Mouse (Mus musculus) right cerebral cortex, postnatal 36 days (tissue): ENCODE results near the gene Amfr.

ENCODE experiments used
- DNase-seq, 2 experiments: peaks; one replicate each; pipeline ENCODE4 v3.0.0; 2022; ENCODE audit warnings: low spot score in 2 of 2, mixed read lengths in 1 of 2

Amfr gene

GRCm38 (mm10) chr8:93981679-93982215, 30.9 kb downstream of the Amfr start:
- DNase-seq = no peak

DNA sequence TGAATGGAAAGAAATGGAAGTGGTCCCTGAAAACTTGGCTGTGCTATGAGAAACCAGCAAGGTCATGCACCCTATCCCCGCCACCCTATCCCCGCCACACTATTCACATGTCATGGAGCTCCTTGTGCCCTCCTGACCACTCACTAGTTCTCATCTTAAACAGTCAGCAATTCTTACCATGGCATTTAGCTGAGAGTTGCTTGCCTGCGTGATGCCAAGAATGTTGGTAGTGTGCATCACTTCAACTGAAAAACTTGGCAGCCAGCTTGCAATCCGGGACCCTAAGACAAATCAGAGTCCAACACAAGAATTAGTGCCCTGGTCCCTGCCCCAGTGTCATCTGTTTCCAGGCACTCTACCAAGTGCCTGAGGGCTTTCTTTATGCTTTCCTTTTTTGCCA, 32.5 kb downstream of the Amfr start:
- no peak for DNase-seq

- DNase-seq = no peak
These were observed 36.0 kb downstream of the Amfr start for GRCm38 (mm10) chr8:93976446-93977211.

- no peak for DNase-seq
These were observed 37.3 kb downstream of the Amfr start for GRCm38 (mm10) chr8:93975358-93975757.

DNA sequence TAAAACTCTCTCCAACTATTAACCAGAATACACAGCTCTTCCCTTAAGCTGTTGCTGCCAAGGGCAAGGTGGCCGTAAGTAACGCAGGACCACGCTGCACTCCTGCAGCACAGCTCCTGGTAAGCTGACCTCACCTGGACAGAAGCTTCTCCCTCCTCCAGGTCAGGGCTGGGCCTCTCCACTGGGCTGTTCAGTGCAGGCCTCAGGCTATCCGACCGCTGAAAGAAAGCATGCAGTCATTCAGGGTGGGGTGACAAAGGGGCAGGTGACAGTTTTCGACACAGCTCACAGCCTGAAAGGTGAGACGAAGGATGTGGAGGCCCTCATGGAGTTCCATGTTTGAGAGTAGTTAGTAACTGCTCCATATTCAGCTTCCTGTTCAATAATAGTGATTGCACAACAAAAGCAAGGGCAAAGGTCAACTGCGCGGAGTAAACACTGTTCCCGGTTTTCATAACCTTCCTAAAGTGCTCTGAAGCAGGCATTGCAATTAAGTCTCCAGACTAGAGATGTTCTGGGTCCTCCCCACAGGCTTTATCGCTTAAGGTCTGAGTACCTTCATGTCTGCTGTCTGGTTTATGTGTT, 37.9 kb downstream of the Amfr start:
- DNase-seq = no peak

- no peak for DNase-seq
These were observed 38.7 kb downstream of the Amfr start for GRCm38 (mm10) chr8:93973831-93974375.

- no peak for DNase-seq
These were observed 39.5 kb downstream of the Amfr start for GRCm38 (mm10) chr8:93972971-93973734.

DNA sequence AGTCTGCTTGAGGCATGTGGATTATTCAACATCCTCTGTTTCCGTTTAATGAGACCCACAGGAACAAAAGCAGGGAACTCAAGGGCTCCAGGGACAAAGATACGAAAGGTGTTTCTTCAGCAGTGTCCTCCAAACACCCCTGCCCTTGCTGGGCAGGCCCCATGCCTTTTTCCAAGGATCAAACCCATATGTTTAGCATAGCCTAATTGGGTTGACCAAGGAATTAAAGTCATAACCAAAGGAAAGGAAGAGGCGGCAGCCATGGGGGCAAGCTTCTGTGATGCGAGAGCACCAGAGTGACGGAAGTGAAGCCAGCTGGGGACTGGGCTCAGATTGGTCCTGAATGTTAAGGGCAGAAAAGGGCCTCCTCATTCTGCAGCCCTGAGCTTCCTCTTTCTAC, 40.4 kb downstream of the Amfr start:
- no peak for DNase-seq

- DNase-seq = no peak
These were observed 41.2 kb downstream of the Amfr start for GRCm38 (mm10) chr8:93971451-93971850.

DNA sequence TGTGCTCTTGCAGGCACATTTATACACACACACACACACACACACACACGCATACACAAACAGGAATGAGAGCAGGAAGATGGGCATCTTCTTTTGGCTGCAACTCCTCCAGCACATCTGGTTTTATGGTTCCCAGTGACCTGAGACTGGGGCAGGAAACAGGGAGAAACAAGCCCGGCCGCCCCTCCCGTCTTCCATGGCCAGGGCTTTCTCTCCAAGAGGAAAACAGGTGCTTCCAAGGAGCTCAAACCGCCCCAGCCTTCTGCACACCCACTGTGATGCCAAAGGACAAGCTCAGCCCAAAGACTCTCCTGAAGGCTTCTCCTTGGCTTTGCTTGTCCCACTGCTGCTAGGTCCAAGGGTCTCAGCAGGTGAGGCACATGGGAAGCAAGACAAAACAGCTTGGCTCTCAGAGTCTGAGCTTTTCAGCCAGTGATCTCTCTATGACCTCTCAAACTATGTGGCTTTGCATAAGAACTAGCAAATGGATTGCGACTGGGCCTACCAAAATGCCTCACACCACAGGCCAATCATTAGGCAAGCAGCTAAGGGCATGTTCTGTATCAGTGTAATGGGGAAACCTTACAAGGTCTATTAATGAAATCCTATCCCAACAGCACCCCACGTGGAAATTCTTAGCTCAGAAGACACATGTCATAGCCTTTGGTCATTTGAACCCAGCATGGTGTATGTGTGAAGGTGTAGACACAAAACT, 42.9 kb downstream of the Amfr start:
- DNase-seq = no peak

DNA sequence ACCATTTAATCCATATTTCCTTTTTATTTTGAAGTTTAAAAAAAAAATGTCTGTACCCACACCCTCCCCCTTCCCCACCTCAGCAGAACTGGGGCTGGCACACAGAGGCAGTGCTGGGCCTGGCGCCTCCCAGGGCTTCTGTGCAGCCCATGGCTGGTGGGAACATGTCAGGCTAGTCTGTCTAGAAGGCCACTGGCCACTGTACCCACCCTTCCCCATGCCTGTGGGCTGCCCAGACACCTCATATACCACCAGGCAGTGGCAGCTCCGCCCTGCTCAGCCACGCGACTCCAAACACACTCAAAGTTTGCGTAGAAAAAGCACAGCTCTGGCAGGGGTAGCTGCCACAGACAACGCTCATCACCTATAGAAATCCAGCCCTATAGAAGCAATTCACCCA, 44.3 kb downstream of the Amfr start:
- no peak for DNase-seq

DNA sequence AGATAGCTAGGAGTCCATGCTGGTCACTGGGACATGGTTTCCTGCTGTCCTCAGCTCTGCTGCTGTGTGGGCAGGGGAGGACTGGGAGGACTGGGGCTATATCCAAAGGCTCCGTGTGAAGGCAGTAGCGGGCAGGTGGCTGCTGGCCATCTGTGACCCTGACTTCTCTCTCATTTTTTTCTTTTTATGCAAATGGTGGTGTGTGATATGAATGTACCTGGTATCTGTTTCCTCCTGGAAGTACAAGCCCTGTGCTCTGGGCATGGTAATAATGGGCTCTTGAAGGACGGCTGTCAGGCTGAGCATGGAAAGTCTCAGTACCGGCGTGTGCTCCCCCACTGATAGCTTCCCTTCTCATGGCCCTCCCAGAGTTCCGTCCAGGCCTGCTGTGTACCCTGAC, 51.7 kb downstream of the Amfr start:
- DNase-seq = no peak

DNA sequence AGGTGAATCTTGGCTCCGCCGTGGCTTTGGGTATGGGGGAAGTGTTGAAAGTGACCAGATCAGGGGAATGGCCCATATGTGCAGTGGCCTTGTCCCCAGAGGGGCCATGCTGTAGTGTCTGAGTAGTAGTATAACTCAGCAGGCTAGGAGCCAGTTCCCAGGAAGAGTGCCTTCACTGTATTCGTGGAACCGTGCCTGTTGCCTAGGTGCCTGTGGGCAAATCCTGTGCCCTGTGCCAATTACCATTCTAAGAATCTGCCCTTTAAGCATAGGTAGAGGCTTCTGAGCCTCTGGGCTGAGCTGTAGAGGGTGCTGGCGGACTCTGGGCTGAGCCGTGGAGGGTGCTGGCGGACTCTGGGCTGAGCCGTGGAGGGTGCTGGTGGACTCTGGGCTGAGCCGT, 54.2 kb downstream of the Amfr start:
- no peak for DNase-seq

GRCm38 (mm10) chr8:93952511-93952910, 60.1 kb downstream of the Amfr start:
- no peak for DNase-seq

DNA sequence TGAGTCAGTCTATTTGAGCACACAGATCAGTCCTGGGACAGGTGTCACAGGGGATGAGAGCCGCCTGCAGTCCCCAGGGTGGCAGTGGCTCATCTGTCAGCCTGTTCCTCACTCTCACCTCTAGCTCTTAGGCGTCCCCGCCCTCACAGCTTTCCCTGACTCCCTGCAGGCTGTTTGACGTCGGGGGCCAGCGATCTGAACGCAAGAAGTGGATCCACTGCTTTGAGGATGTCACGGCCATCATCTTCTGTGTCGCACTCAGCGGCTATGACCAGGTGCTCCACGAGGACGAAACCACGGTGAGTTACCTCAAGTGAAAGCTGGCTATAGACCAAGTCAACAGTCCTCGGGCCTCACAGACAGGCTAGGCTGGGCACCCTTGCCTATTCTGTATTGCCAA, 62.5 kb downstream of the Amfr start:
- DNase-seq = no peak

DNA sequence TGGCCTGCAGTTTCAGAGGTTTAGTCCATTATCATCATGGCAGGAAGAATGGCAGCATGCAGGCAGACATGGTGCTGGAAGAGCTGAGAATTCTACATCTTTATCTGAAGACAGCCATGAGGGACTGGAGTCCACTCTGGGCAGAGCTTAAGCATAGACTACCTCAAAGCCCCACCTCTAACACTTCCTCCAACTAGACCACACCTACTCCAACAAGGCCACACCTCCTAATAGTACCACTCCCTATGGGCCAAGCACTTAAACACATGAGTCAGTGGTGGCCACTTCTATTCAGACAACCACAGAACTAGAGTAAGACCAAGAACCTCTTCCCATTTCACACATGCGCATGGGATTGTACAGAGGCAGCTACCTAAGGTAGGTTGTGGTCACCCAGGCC, 66.2 kb downstream of the Amfr start:
- DNase-seq = no peak

DNA sequence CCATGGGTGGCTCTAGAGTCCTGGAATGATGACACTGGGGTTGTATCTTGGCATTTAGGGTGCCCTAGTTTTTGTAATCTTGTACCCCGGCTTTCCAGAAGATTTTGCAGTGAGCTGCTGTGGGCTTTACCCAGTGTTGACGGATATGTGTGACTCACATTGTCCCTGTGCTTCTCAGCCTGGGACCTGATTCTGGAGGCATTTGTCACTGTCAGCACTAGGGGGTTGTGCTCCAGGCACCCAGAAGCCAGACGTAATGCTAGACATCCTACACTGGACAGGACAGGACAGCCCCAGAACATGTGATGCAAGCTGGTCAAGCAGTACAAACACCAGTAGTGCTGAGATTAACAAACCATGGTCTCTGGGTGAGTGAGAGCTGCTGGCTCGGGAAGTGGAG, 66.9 kb downstream of the Amfr start:
- DNase-seq = no peak

DNA sequence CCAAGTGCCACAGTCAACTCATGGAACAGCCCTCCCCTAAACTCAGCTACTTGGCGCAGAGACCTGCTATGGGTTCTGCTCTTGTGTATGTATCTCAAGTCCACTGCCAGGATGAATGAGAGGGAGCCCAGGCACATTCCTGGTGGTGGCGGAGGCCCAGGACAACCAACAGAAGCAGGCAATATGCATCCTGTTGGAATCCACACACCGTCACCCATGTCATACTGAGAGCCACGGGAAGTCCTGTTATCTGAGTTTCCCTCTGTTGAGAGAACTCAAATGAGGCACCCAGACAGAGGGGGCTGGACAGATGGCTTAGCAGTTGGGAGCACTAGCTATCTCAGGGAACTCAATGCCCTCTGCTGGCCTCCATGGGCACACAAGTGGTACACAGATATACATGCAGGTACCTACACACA, 71.0 kb downstream of the Amfr start:
- DNase-seq = no peak

DNA sequence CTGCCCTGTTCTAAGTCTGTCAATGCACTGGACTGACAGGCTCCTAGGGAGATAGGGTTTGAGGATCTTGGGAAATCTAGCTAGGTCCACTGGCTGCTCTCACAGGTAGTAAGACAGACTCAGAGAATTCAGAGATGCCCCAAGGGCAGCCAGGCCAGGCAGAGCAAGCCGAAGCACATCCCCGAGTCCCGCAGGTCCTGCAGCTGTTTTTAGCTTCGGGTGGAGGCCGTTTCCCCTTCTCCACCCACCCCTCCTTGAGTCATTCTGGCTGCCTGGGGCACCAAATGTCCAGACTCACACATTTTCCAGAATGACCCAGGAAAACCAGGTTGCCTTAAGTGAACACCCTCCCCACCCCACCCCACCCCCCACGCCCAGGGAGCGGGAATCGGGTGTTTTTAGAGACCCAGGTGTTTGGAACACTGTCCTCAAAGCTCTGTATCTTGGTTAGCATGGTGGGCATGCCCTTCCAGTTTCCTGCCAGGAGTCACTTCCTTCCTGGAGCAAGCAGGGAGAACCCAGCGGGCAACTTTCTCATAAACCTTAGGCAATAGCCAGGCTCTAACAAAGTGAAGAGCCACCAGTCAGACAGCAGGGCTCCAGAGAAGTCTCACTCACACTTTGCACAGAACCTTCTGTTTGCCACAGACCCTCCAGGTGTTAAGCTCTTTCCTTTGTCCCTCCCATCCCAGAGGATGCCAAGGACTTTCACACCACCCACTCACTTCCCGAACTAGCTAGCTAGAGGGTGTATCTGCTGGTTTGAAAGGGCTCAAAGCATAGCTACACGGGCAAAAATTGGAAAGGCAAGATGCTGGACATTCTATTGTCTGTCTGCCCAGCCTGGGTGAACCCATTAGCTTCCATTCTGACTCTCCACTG, 71.9 kb downstream of the Amfr start:
- peak in 1 of 2 experiments; percentile 37 for DNase-seq

GRCm38 (mm10) chr8:93938193-93938592, 74.4 kb downstream of the Amfr start:
- no peak for DNase-seq

- no peak for DNase-seq
These were observed 79.4 kb downstream of the Amfr start for GRCm38 (mm10) chr8:93933288-93933687.
